Mouse (Mus musculus) cerebellum, adult 11 months (tissue): ENCODE results near the gene Plekha1.
A peak's percentile ranks its signal among the peaks of the same experiment; 100 is the strongest.

ENCODE experiments used
- DNase-seq: peaks from one replicate; pipeline ENCODE4 v3.0.0; 2022

Plekha1 gene

GRCm38 (mm10) chr7:130865613-130866591 is at the start of gene Plekha1:
Plekha1 (plus strand) TSS chr7:130865756.
- DNase-seq: peak; percentile 98

- DNase-seq: no peak
Measured at GRCm38 (mm10) chr7:130816243-130816642, 49.3 kb upstream of the Plekha1 start.

- DNase-seq: no peak
Measured at GRCm38 (mm10) chr7:130818813-130819212, 46.7 kb upstream of the Plekha1 start.

- DNase-seq: no peak
Measured at GRCm38 (mm10) chr7:130819624-130820023, 45.9 kb upstream of the Plekha1 start.

- DNase-seq: no peak
Measured at GRCm38 (mm10) chr7:130823992-130824391, 41.6 kb upstream of the Plekha1 start.

GRCm38 (mm10) chr7:130826343-130826742 is 39.2 kb upstream of the Plekha1 start:
- no peak for DNase-seq

- peak; percentile 50 for DNase-seq
Measured at GRCm38 (mm10) chr7:130827431-130827830, 38.1 kb upstream of the Plekha1 start.

- DNase-seq: no peak
Measured at GRCm38 (mm10) chr7:130827844-130828403, 37.6 kb upstream of the Plekha1 start.

- DNase-seq: no peak
Measured at GRCm38 (mm10) chr7:130828475-130828874, 37.1 kb upstream of the Plekha1 start.

- DNase-seq: no peak
Measured at GRCm38 (mm10) chr7:130831586-130831985, 34.0 kb upstream of the Plekha1 start.

GRCm38 (mm10) chr7:130834299-130834698 is 31.3 kb upstream of the Plekha1 start:
- no peak for DNase-seq

GRCm38 (mm10) chr7:130834958-130835861 is 30.3 kb upstream of the Plekha1 start:
- DNase-seq: peak; percentile 34

GRCm38 (mm10) chr7:130836066-130836465 is 29.5 kb upstream of the Plekha1 start:
- no peak for DNase-seq

GRCm38 (mm10) chr7:130837941-130838657 is 27.5 kb upstream of the Plekha1 start:
- DNase-seq: peak; percentile 81

- DNase-seq: no peak
Measured at GRCm38 (mm10) chr7:130838658-130839025, 26.9 kb upstream of the Plekha1 start.

GRCm38 (mm10) chr7:130839380-130840100 is 26.0 kb upstream of the Plekha1 start:
- DNase-seq: no peak

- DNase-seq: no peak
Measured at GRCm38 (mm10) chr7:130847164-130847718, 18.3 kb upstream of the Plekha1 start.

- no peak for DNase-seq
Measured at GRCm38 (mm10) chr7:130854684-130855292, 10.8 kb upstream of the Plekha1 start.

- peak; percentile 59 for DNase-seq
Measured at GRCm38 (mm10) chr7:130855681-130856080, 9.9 kb upstream of the Plekha1 start.

- DNase-seq: no peak
Measured at GRCm38 (mm10) chr7:130857973-130858372, 7.6 kb upstream of the Plekha1 start.

GRCm38 (mm10) chr7:130859926-130860325 is 5.6 kb upstream of the Plekha1 start:
- DNase-seq: no peak
